Mouse (Mus musculus) MEL (cell line): Measurements from ENCODE around the gene Psmd5. TPM values are rescaled to one million over a fixed set of nuclear protein-coding genes. Genes with fewer than 3 reads are reported as not detected.
A peak's percentile ranks its signal among the peaks of the same experiment; 100 is the strongest.
"Not testable (repeated sequence)": the region's sequence is repeated elsewhere in the genome, so short reads cannot be mapped to it uniquely, and the experiment has no call there.

ENCODE experiments used
- DNase-seq: peaks from one replicate; pipeline ENCODE4 v3.0.0; 2011; ENCODE audit warnings: low read depth, low spot score
- H3K27ac ChIP-seq: 2 replicates; pipeline ENCODE4 v1.5.1; 2012; ENCODE audit warnings: low read depth, mild to moderate bottlenecking, control low read depth, low read length, moderate library complexity; ENCODE audit not compliant: control insufficient read depth
- H3K27me3 ChIP-seq, 2 experiments: fragments of 150-350 bp in 1 of 2; sonication (generic) in 1 of 2; 2 replicates each; pipeline ENCODE4 v1.6.1; 2012; ENCODE audit warnings: low read length in 2 of 2, mild to moderate bottlenecking in 2 of 2, improper control_type of control experiment in 1 of 2, moderate library complexity in 1 of 2; ENCODE audit not compliant: insufficient read depth in 2 of 2, control insufficient read depth in 1 of 2
- H3K36me3 ChIP-seq, 2 experiments: 2 replicates each; pipeline ENCODE4 v1.6.1; 2012 to 2014; ENCODE audit warnings: low read length in 2 of 2, improper control_type of control experiment in 1 of 2, inconsistent platforms in 1 of 2, mild to moderate bottlenecking in 1 of 2; ENCODE audit not compliant: insufficient read depth in 2 of 2, control insufficient read depth in 1 of 2
- H3K4me1 ChIP-seq, 2 experiments: fragments of 150-350 bp in 1 of 2; sonication (generic) in 1 of 2; 2 replicates each; pipeline ENCODE4 v1.6.1; 2012; ENCODE audit warnings: low read length in 2 of 2, improper control_type of control experiment in 1 of 2, mild to moderate bottlenecking in 1 of 2; ENCODE audit not compliant: insufficient read depth in 2 of 2, control insufficient read depth in 1 of 2
- H3K4me3 ChIP-seq, 2 experiments: fragments of 150-350 bp in 1 of 2; sonication (generic) in 1 of 2; 2 replicates each; pipeline ENCODE4 v1.5.1; 2012; ENCODE audit warnings: low read depth in 2 of 2, low read length in 2 of 2, mild to moderate bottlenecking in 2 of 2, moderate library complexity in 2 of 2, control low read depth in 1 of 2, improper control_type of control experiment in 1 of 2; ENCODE audit not compliant: control insufficient read depth in 1 of 2, insufficient read depth in 1 of 2
- H3K79me2 ChIP-seq: 2 replicates; pipeline ENCODE4 v1.6.1; 2012; ENCODE audit warnings: mild to moderate bottlenecking, low read length, moderate library complexity; ENCODE audit not compliant: control insufficient read depth, poor library complexity, insufficient read depth
- H3K9ac ChIP-seq: 2 replicates; pipeline ENCODE4 v1.6.1; 2012; ENCODE audit warnings: low read depth, mild to moderate bottlenecking, control low read depth, low read length, moderate library complexity; ENCODE audit not compliant: control insufficient read depth, poor library complexity, severe bottlenecking
- H3K9me3 ChIP-seq: fragments of 150-350 bp; sonication (generic); replicated peaks from 2 replicates; pipeline ENCODE4 v1.6.1; 2012; ENCODE audit warnings: mild to moderate bottlenecking, low read length, improper control_type of control experiment, moderate library complexity; ENCODE audit not compliant: insufficient read depth
- CHD1 ChIP-seq: IDR thresholded peaks from 2 replicates; pipeline ENCODE4 v1.6.1; 2012; ENCODE audit warnings: low read depth, mild to moderate bottlenecking, inconsistent platforms, low read length, improper control_type of control experiment
- CHD2 ChIP-seq: IDR thresholded peaks from 2 replicates; pipeline ENCODE4 v1.6.1; 2011; ENCODE audit warnings: low read length, improper control_type of control experiment
- CTCF ChIP-seq, 3 experiments: IDR thresholded peaks in 2 of 3; conservative IDR thresholded peaks in 1 of 3; 2 replicates each; pipeline ENCODE4 v1.5.1; 2011 to 2012; ENCODE audit warnings: low read length in 3 of 3, low read depth in 2 of 3, mild to moderate bottlenecking in 2 of 3, improper control_type of control experiment in 1 of 3, inconsistent platforms in 1 of 3, mixed read lengths in 1 of 3, moderate library complexity in 1 of 3; ENCODE audit not compliant: control insufficient read depth in 1 of 3, insufficient read depth in 1 of 3, poor library complexity in 1 of 3, severe bottlenecking in 1 of 3
- E2F4 ChIP-seq: IDR thresholded peaks from 2 replicates; pipeline ENCODE4 v1.6.1; 2011; ENCODE audit warnings: low read depth, low read length, improper control_type of control experiment, borderline replicate concordance
- EP300 ChIP-seq, 2 experiments: IDR thresholded peaks; 2 replicates each; pipeline ENCODE4 v1.6.1; 2011; ENCODE audit warnings: improper control_type of control experiment in 2 of 2, low read length in 2 of 2, low read depth in 1 of 2, mild to moderate bottlenecking in 1 of 2
- GABPA ChIP-seq: IDR thresholded peaks from 2 replicates; pipeline ENCODE4 v1.6.1; 2012; ENCODE audit warnings: low read depth, mild to moderate bottlenecking, inconsistent platforms, low read length, improper control_type of control experiment, moderate library complexity
- JUND ChIP-seq: IDR thresholded peaks from 2 replicates; pipeline ENCODE4 v1.6.1; 2011; ENCODE audit warnings: low read depth, mild to moderate bottlenecking, improper control_type of control experiment, low read length
- MAZ ChIP-seq: IDR thresholded peaks from 2 replicates; pipeline ENCODE4 v1.6.1; 2012; ENCODE audit warnings: low read depth, mild to moderate bottlenecking, inconsistent platforms, low read length, improper control_type of control experiment
- MEF2A ChIP-seq: IDR thresholded peaks from 2 replicates; pipeline ENCODE4 v1.6.1; 2014; ENCODE audit warnings: low read depth, mild to moderate bottlenecking, inconsistent platforms, low read length, improper control_type of control experiment; ENCODE audit not compliant: poor library complexity, insufficient replicate concordance, severe bottlenecking; ENCODE audit errors: extremely low read depth
- MXI1 ChIP-seq: IDR thresholded peaks from 2 replicates; pipeline ENCODE4 v1.6.1; 2011; ENCODE audit warnings: mild to moderate bottlenecking, low read depth, low read length, improper control_type of control experiment
- MYC ChIP-seq: IDR thresholded peaks from 2 replicates; pipeline ENCODE4 v1.6.1; 2011; ENCODE audit warnings: low read depth, mild to moderate bottlenecking, low read length, improper control_type of control experiment, moderate library complexity
- POLR2AphosphoS2 ChIP-seq: IDR thresholded peaks from 2 replicates; pipeline ENCODE4 v1.6.1; 2011; ENCODE audit warnings: low read length, improper control_type of control experiment
- RCOR1 ChIP-seq: IDR thresholded peaks from 2 replicates; pipeline ENCODE4 v1.6.1; 2012; ENCODE audit warnings: low read depth, mild to moderate bottlenecking, inconsistent platforms, low read length, improper control_type of control experiment
- SIN3A ChIP-seq: IDR thresholded peaks from 2 replicates; pipeline ENCODE4 v1.6.1; 2012; ENCODE audit warnings: low read length, improper control_type of control experiment, inconsistent platforms
- TAL1 ChIP-seq: IDR thresholded peaks from 2 replicates; pipeline ENCODE4 v1.6.1; 2012; ENCODE audit warnings: mild to moderate bottlenecking, inconsistent platforms, low read length, moderate library complexity, mixed read lengths
- TBP ChIP-seq: IDR thresholded peaks from 2 replicates; pipeline ENCODE4 v1.8.0; 2011; ENCODE audit warnings: low read depth, low read length, improper control_type of control experiment
- USF1 ChIP-seq: IDR thresholded peaks from 2 replicates; pipeline ENCODE4 v1.6.1; 2014; ENCODE audit warnings: low read depth, mild to moderate bottlenecking, inconsistent platforms, low read length, improper control_type of control experiment, moderate library complexity
- ZC3H11A ChIP-seq: IDR thresholded peaks from 2 replicates; pipeline ENCODE4 v1.6.1; 2012; ENCODE audit warnings: low read depth, mild to moderate bottlenecking, inconsistent platforms, low read length, improper control_type of control experiment
- ZMIZ1 ChIP-seq: IDR thresholded peaks from 2 replicates; pipeline ENCODE4 v1.6.1; 2012; ENCODE audit warnings: low read depth, mild to moderate bottlenecking, inconsistent platforms, low read length, improper control_type of control experiment, moderate library complexity
- ZNF384 ChIP-seq: IDR thresholded peaks from 2 replicates; pipeline ENCODE4 v1.6.1; 2012; ENCODE audit warnings: low read depth, mild to moderate bottlenecking, inconsistent platforms, low read length, improper control_type of control experiment
- polyA plus RNA-seq, 2 experiments: library from polyadenylated mRNA; stranded (reverse) in 1 of 2; unstranded in 1 of 2; fragments of >175 nt in 1 of 2; fragments of >200 nt in 1 of 2; gene quantifications; 2 replicates each; pipeline versions ENCODE4 v1.2.1 to v1.2.4; 2012; ENCODE audit warnings: low replicate concordance in 2 of 2, low read depth in 1 of 2; ENCODE audit not compliant: insufficient read length in 2 of 2, insufficient read depth in 1 of 2, missing spikeins in 1 of 2
- total RNA-seq: library from RNA; depleted of rRNA; stranded (reverse); fragments of 300-350 nt; gene quantifications from 2 replicates; pipeline ENCODE4 v1.2.3, GENCODE M21; 2012

Gene Psmd5
- total and polyA plus RNA-seq, 3 experiments, result 48.1 to 70.3 TPM; not detected in 1

- peak; percentile 99 for TF ChIP-seq MYC
- no peak for TF ChIP-seq CTCF (IDR thresholded peaks at IDR 0.05 in 2 of 3, conservative IDR thresholded peaks at IDR 0.05 in 1 of 3; ENCODE audit: control insufficient read depth in 1 of 3, insufficient read depth in 1 of 3, low read depth in 2 of 3, low read length in 3 of 3, poor library complexity in 1 of 3, severe bottlenecking in 1 of 3)
- TF ChIP-seq RCOR1, result no peak
- TF ChIP-seq ZNF384, result no peak
- no peak for TF ChIP-seq MEF2A
- no peak for TF ChIP-seq ZMIZ1
- TF ChIP-seq MAZ, result no peak
- TF ChIP-seq MXI1, result peak; percentile 90
- TF ChIP-seq JUND, result no peak
- no peak for TF ChIP-seq E2F4
- TF ChIP-seq TBP, result peak; percentile 81
- TF ChIP-seq GABPA, result no peak
- peak; percentile 94 for TF ChIP-seq SIN3A
- no peak for TF ChIP-seq USF1
- TF ChIP-seq CHD2, result no peak
- TF ChIP-seq ZC3H11A, result no peak
- TF ChIP-seq EP300 (IDR thresholded peaks at IDR 0.05; ENCODE audit: low read depth in 1 of 2, low read length in 2 of 2), result peak in 1 of 2 experiments; percentile 18; a peak in 1 of 4 replicates
Measured at GRCm38 (mm10) chr2:34825827-34826459, 48.8 kb downstream of the Psmd5 start, which contains the start of gene Fbxw2 (continued).

DNA sequence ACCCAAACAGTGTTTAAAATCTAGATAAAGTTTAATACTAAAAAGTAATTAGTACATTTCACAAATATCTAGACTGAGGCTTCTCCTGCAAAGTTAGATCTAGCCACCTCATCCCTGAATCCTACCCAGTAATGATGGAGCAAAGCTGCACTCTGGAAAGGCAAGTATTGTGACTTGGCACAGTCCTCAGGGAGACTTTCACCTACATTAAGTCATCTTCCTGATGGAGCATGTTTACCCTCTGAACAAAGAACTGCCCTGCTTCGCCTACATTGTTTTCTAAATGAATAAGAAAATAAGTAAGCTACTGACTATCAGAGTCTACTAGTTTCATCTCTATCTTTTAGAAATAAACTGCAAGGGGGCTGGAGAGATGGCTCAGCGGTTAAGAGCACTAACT is 56.3 kb downstream of the Psmd5 start:
- no peaks in the 10 kb centered on the region for H3K9me3 ChIP-seq
- H3K4me1 ChIP-seq, result peaks cover 0 to 4% of the 10 kb centered on the region in 2 experiments; a peak in 1 of 4 replicates
- no peaks in the 10 kb centered on the region for H3K27me3 ChIP-seq
- DNase-seq, result no peak
- no peak overlapping the region for H3K4me3 ChIP-seq
- H3K79me2 ChIP-seq, result peaks cover 8% of the 10 kb centered on the region
- H3K9ac ChIP-seq, result no peak overlapping the region
- TF ChIP-seq TAL1, result no peak
- TF ChIP-seq CHD1, result no peak
- H3K27ac ChIP-seq, result no peak overlapping the region
- peaks cover 12 to 17% of the 10 kb centered on the region in 2 experiments for H3K36me3 ChIP-seq

DNA sequence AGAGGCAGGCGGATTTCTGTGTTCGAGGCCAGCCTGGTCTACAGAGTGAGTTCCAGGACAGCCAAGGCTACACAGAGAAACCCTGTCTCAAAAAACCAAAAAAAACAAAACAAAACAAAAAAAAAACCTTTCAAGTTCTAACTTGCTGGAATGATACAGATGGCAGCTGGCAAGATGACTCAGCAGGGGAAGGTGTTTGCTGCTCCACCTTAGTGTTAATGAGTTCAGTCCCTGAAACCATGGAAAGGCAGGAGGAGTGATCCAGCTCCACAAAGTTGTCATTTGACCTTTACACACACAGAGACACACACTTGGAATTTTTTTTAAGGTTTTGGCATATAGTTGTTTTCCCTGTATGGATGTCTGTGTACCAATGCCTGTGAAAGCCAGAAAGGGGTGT is 58.9 kb downstream of the Psmd5 start:
- H3K36me3 ChIP-seq, result peaks cover 18 to 25% of the 10 kb centered on the region in 2 experiments
- not testable (repeated sequence) for H3K9me3 ChIP-seq, H3K27ac ChIP-seq, H3K79me2 ChIP-seq, DNase-seq, H3K4me1 ChIP-seq, H3K27me3 ChIP-seq, H3K9ac ChIP-seq, H3K4me3 ChIP-seq
- TF ChIP-seq POLR2AphosphoS2, result 0 out of 2 replicates have a peak, but pooled peaks have one; percentile 2
